21 mouse cellular contexts compared by ENCODE assay signal in the genomic region with DNA sequence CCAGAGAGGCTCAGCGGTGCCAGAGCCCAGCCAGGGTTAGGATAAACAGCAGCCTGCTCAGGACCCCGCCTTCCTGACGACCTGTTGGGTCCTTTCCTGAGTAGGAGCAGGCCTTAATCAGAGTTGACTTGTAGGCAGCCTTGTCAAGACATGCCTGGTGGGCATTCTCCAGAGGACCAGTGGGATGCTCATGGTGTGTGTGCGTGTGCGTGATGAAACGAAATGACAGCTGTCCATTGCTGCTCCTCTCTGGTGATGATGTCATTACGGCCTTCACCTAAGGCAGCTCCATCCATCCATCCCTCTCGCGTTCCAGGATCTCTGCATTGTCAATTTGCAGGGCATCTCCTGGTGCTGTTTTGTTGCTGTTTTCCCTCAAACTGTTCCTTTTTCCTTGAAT. TPM values are rescaled to one million over a fixed set of nuclear protein-coding genes. Genes with fewer than 3 reads are reported as not detected.
DNase-seq lines count a peak whose midpoint lies in the region; ATAC-seq and TF ChIP-seq lines count a peak whose summit lies in the region.
"Had no signal": no experiment of that assay in that cellular context is flagged by ENCODE, and none has a peak within 500 bp of the region (broad histone marks: within the 10 kb centered on the region; RNA-seq: fewer than 3 reads in every experiment).

No protein-coding gene starts in this region.

- no peaks in the 10 kb centered on the region for H3K9me3 ChIP-seq in kidney, embryonic 15.5 days (replicated peaks)
- no peaks in the 10 kb centered on the region for H3K9me3 ChIP-seq in megakaryocyte, embryonic 14.5 days
- H3K9me3 ChIP-seq in intestine, postnatal 0 days (ENCODE audit: control insufficient read depth), result no peaks in the 10 kb centered on the region
- no peaks in the 10 kb centered on the region for H3K9me3 ChIP-seq in stomach, embryonic 16.5 days (replicated peaks; ENCODE audit: control insufficient read depth, low read length)
- H3K9me3 ChIP-seq: forebrain, embryonic 15.5 days; heart, embryonic 15.5 days; liver, embryonic 12.5 days; neural tube, embryonic 13.5 days had no signal

- no peaks in the 10 kb centered on the region for H3K27me3 ChIP-seq in kidney, embryonic 15.5 days
- no peaks in the 10 kb centered on the region for H3K27me3 ChIP-seq in kidney, adult 2 months (replicated peaks; ENCODE audit: control insufficient read depth, insufficient read depth, low read length)
- no peaks in the 10 kb centered on the region for H3K27me3 ChIP-seq in megakaryocyte, embryonic 14.5 days (replicated peaks)
- H3K27me3 ChIP-seq in intestine, postnatal 0 days (replicated peaks; ENCODE audit: control insufficient read depth, insufficient read depth, low read length), result no peaks in the 10 kb centered on the region
- H3K27me3 ChIP-seq in stomach, embryonic 16.5 days (ENCODE audit: control insufficient read depth, insufficient read depth, low read length), result no peaks in the 10 kb centered on the region
- H3K27me3 ChIP-seq: forebrain, embryonic 15.5 days; heart, embryonic 15.5 days; liver, embryonic 12.5 days; neural tube, embryonic 13.5 days had no signal

- peak overlapping the region; percentile 76; the same call in 1 of the 2 replicates for H3K27ac ChIP-seq in kidney, embryonic 15.5 days
- no peak overlapping the region for H3K27ac ChIP-seq in kidney, adult 2 months (ENCODE audit: insufficient read depth, low read depth, low read length)
- H3K27ac ChIP-seq in intestine, postnatal 0 days (ENCODE audit: low read depth, low read length), result 0 out of 2 replicates have a peak overlapping the region, but pooled peaks have one; percentile 2
- peak overlapping the region; percentile 84 for H3K27ac ChIP-seq in stomach, embryonic 16.5 days (ENCODE audit: low read length)
- H3K27ac ChIP-seq: forebrain, embryonic 15.5 days; liver, embryonic 12.5 days; neural tube, embryonic 13.5 days had no signal

- no peak overlapping the region for H3K4me2 ChIP-seq in kidney, embryonic 15.5 days
- H3K4me2 ChIP-seq in intestine, postnatal 0 days (replicated peaks; ENCODE audit: low read depth), result no peak overlapping the region
- H3K4me2 ChIP-seq in stomach, embryonic 16.5 days (ENCODE audit: low read depth, low read length), result no peak overlapping the region
- H3K4me2 ChIP-seq: forebrain, embryonic 15.5 days; heart, embryonic 15.5 days; liver, embryonic 12.5 days; midbrain, embryonic 11.5 days; neural tube, embryonic 13.5 days had no signal

- 88% methylated on average over 9 of the region's 9 CpGs for WGBS in kidney, embryonic 15.5 days
- 91% methylated on average over 9 of the region's 9 CpGs for WGBS in kidney, adult 2 months
- 79% methylated on average over 9 of the region's 9 CpGs for WGBS in intestine, postnatal 0 days
- 77% methylated on average over 9 of the region's 9 CpGs for WGBS in stomach, embryonic 16.5 days

- peaks cover 67% of the 10 kb centered on the region for H3K4me1 ChIP-seq in kidney, embryonic 15.5 days
- peaks cover 21% of the 10 kb centered on the region for H3K4me1 ChIP-seq in kidney, adult 2 months (ENCODE audit: control insufficient read depth, insufficient read depth, low read length)
- peaks cover 100% of the 10 kb centered on the region for H3K4me1 ChIP-seq in megakaryocyte, embryonic 14.5 days
- H3K4me1 ChIP-seq in intestine, postnatal 0 days (replicated peaks; ENCODE audit: control insufficient read depth, insufficient read depth, low read length), result peaks cover 22% of the 10 kb centered on the region
- peaks cover 50% of the 10 kb centered on the region for H3K4me1 ChIP-seq in stomach, embryonic 16.5 days (ENCODE audit: control insufficient read depth, insufficient read depth, low read length)

- no peak overlapping the region for H3K9ac ChIP-seq in kidney, embryonic 15.5 days
- no peak overlapping the region for H3K9ac ChIP-seq in intestine, postnatal 0 days (ENCODE audit: low read depth, low read length)
- no peak overlapping the region for H3K9ac ChIP-seq in stomach, embryonic 16.5 days (ENCODE audit: low read length)
- H3K9ac ChIP-seq: forebrain, embryonic 15.5 days; heart, embryonic 15.5 days; liver, embryonic 12.5 days; neural tube, embryonic 13.5 days had no signal

- H3K4me3 ChIP-seq in kidney, embryonic 15.5 days (replicated peaks), result no peak overlapping the region
- H3K4me3 ChIP-seq in kidney, adult 2 months (ENCODE audit: insufficient read depth, low read depth, low read length), result no peak overlapping the region
- H3K4me3 ChIP-seq in megakaryocyte, embryonic 14.5 days (replicated peaks), result peak overlapping the region; percentile 60
- H3K4me3 ChIP-seq in intestine, postnatal 0 days (ENCODE audit: low read depth, low read length), result no peak overlapping the region
- H3K4me3 ChIP-seq in stomach, embryonic 16.5 days (replicated peaks; ENCODE audit: low read length), result no peak overlapping the region
- H3K4me3 ChIP-seq: forebrain, embryonic 15.5 days; heart, embryonic 15.5 days; liver, embryonic 12.5 days; neural tube, embryonic 13.5 days had no signal

- TF ChIP-seq CTCF in kidney, adult 2 months (conservative IDR thresholded peaks at IDR 0.05; ENCODE audit: insufficient read depth, insufficient read length, low read depth, low read length), result no peak
- TF ChIP-seq CTCF in intestine, postnatal 0 days (IDR thresholded peaks at IDR 0.05; ENCODE audit: low read depth), result no peak

- ATAC-seq in kidney, embryonic 15.5 days (replicated peaks; ENCODE audit: low FRiP score), result no peak
- no peak for ATAC-seq in megakaryocyte, adult 5-6 weeks (ENCODE audit: poor library complexity, severe bottlenecking)
- no peak for ATAC-seq in intestine, postnatal 0 days
- ATAC-seq in stomach, embryonic 16.5 days (ENCODE audit: insufficient read depth, low FRiP score), result no peak
- ATAC-seq: forebrain, embryonic 15.5 days; liver, embryonic 12.5 days had no signal

- 0 out of 2 replicates have a peak, but pooled peaks cover 8% of the 10 kb centered on the region for H3K36me3 ChIP-seq in kidney, embryonic 15.5 days
- H3K36me3 ChIP-seq in kidney, adult 2 months (ENCODE audit: control insufficient read depth, insufficient read depth, low read length), result no peaks in the 10 kb centered on the region
- H3K36me3 ChIP-seq in megakaryocyte, embryonic 14.5 days (replicated peaks; ENCODE audit: low read length), result peaks cover 63% of the 10 kb centered on the region
- H3K36me3 ChIP-seq in intestine, postnatal 0 days (ENCODE audit: control insufficient read depth, insufficient read depth), result no peaks in the 10 kb centered on the region
- H3K36me3 ChIP-seq in stomach, embryonic 16.5 days (ENCODE audit: control insufficient read depth, insufficient read depth, low read length), result no peaks in the 10 kb centered on the region
- H3K36me3 ChIP-seq: forebrain, embryonic 15.5 days; heart, embryonic 15.5 days had no signal

- no peak for DNase-seq in kidney, adult 2 months
- no peak for DNase-seq in kidney, postnatal 14 days
- DNase-seq in right cerebral cortex, postnatal 36 days (ENCODE audit: low spot score in 2 of 2), result no peak
- DNase-seq: adrenal gland, postnatal 36 days; cerebellum, adult 11-12 months; gastrocnemius, postnatal 36 days; heart, postnatal 4 days; lung, postnatal 36 days; right cerebral cortex, postnatal 25 days; thymus, postnatal 14 days had no signal

- no peak for TF ChIP-seq POLR2A in kidney, adult 2 months (IDR thresholded peaks at IDR 0.05; ENCODE audit: low read depth, low read length)

RNA-seq across cellular contexts. Expression of gene Srebf2, which starts 12.5 kb away (rescaled TPM):
- polyA plus RNA-seq in kidney, embryonic 15.5 days (2015; fragmentation: Nextera tagmentation; extraction: Ambion mirVana), result 126 and 147 TPM in 2 replicates
- 102 and 118 TPM in 2 replicates for polyA plus RNA-seq in kidney, adult 2 months (2012; rRNA removed)
- 351 and 1,948 TPM in 2 replicates for polyA plus RNA-seq in megakaryocyte, embryonic 14.5 days (2012; ENCODE audit: insufficient read depth, low replicate concordance)
- total RNA-seq in megakaryocyte, adult 5-6 weeks (2015), result 39.0 and 40.7 TPM in 2 replicates
- 39.8 and 40.7 TPM in 2 replicates for total RNA-seq in megakaryocyte, adult 5-6 weeks (2017)
- 68.7 and 69.5 TPM in 2 replicates for polyA plus RNA-seq in intestine, postnatal 0 days (2015; fragmentation: Nextera tagmentation; extraction: Ambion mirVana)
- polyA plus RNA-seq in stomach, embryonic 16.5 days (2015; fragmentation: Nextera tagmentation; extraction: Ambion mirVana), result 161 and 169 TPM in 2 replicates

RNA-seq across cellular contexts. Expression of gene Ccdc134, which starts 31.7 kb away (rescaled TPM):
- polyA plus RNA-seq in kidney, embryonic 15.5 days (2015; fragmentation: Nextera tagmentation; extraction: Ambion mirVana), result 18.4 and 19.8 TPM in 2 replicates
- 6.9 and 7.5 TPM in 2 replicates for polyA plus RNA-seq in kidney, adult 2 months (2012; rRNA removed)
- 4.1 and 35.3 TPM in 2 replicates for polyA plus RNA-seq in megakaryocyte, embryonic 14.5 days (2012; ENCODE audit: insufficient read depth, low replicate concordance)
- total RNA-seq in megakaryocyte, adult 5-6 weeks (2015), result 7.8 and 8.8 TPM in 2 replicates
- total RNA-seq in megakaryocyte, adult 5-6 weeks (2017), result 22.6 and 23.5 TPM in 2 replicates
- polyA plus RNA-seq in intestine, postnatal 0 days (2015; fragmentation: Nextera tagmentation; extraction: Ambion mirVana), result 3.5 and 4.2 TPM in 2 replicates
- polyA plus RNA-seq in stomach, embryonic 16.5 days (2015; fragmentation: Nextera tagmentation; extraction: Ambion mirVana), result 15.9 and 17.2 TPM in 2 replicates

RNA-seq across cellular contexts. Expression of gene Shisa8, which starts 53.1 kb away (rescaled TPM):
- polyA plus RNA-seq in kidney, embryonic 15.5 days (2015; fragmentation: Nextera tagmentation; extraction: Ambion mirVana), result 0.44 and 0.45 TPM in 2 replicates
- polyA plus RNA-seq in kidney, adult 2 months (2012; rRNA removed), result 0.08 and 0.09 TPM in 2 replicates
- 0.89 TPM in 1 of 2 replicates, not detected in the other for polyA plus RNA-seq in megakaryocyte, embryonic 14.5 days (2012; ENCODE audit: insufficient read depth, low replicate concordance)
- total RNA-seq in megakaryocyte, adult 5-6 weeks (2015), result 0.14 TPM in 1 of 2 replicates, not detected in the other
- not detected in 2 replicates for total RNA-seq in megakaryocyte, adult 5-6 weeks (2017)
- polyA plus RNA-seq in intestine, postnatal 0 days (2015; fragmentation: Nextera tagmentation; extraction: Ambion mirVana), result not detected in 2 replicates
- not detected in 2 replicates for polyA plus RNA-seq in stomach, embryonic 16.5 days (2015; fragmentation: Nextera tagmentation; extraction: Ambion mirVana)
- total RNA-seq: gastrocnemius, postnatal 36 days; monocyte, adult 5-6 weeks had no signal
